Mouse (Mus musculus) C2C12 (cell line): ENCODE results near the gene Olfr639. TPM values are rescaled to one million over a fixed set of nuclear protein-coding genes. Genes with fewer than 3 reads are reported as not detected.
"Not testable (repeated sequence)": the region's sequence is repeated elsewhere in the genome, so short reads cannot be mapped to it uniquely, and the experiment has no call there.

ENCODE experiments used
- H3K27me3 ChIP-seq: one replicate; pipeline ENCODE4 v1.6.1; 2011; ENCODE audit not compliant: control insufficient read depth, insufficient read depth, insufficient read length
- H3K36me3 ChIP-seq: one replicate; pipeline ENCODE4 v1.6.1; 2011; ENCODE audit not compliant: control insufficient read depth, insufficient read depth
- H3K4me3 ChIP-seq: one replicate; pipeline ENCODE4 v1.5.1; 2011; ENCODE audit warnings: mild to moderate bottlenecking, control low read depth; ENCODE audit not compliant: poor library complexity, insufficient read depth, severe bottlenecking
- H3K79me2 ChIP-seq: one replicate; pipeline ENCODE4 v1.6.1; 2011; ENCODE audit not compliant: control insufficient read depth, insufficient read depth
- H3K79me3 ChIP-seq: one replicate; pipeline ENCODE4 v1.6.1; 2011; ENCODE audit warnings: low read depth, control low read depth
- H3ac ChIP-seq: one replicate; pipeline ENCODE3; 2011; ENCODE audit warnings: low read depth; ENCODE audit not compliant: control insufficient read depth, insufficient read length
- CEBPB ChIP-seq: IDR thresholded peaks from one replicate; pipeline ENCODE4 v1.6.1; 2011; ENCODE audit warnings: low read depth, mild to moderate bottlenecking, control low read depth, moderate library complexity
- CTCF ChIP-seq: IDR thresholded peaks from one replicate; pipeline ENCODE4 v1.5.1; 2011; ENCODE audit not compliant: control insufficient read depth, insufficient read depth, insufficient read length
- FOSL1 ChIP-seq: IDR thresholded peaks from one replicate; pipeline ENCODE4 v1.8.0; 2011; ENCODE audit warnings: mild to moderate bottlenecking, low read length; ENCODE audit not compliant: poor library complexity, insufficient read depth, severe bottlenecking
- MAX ChIP-seq: IDR thresholded peaks from one replicate; pipeline ENCODE4 v1.6.1; 2011; ENCODE audit warnings: mild to moderate bottlenecking, control low read depth
- MYOD1 ChIP-seq: IDR thresholded peaks from one replicate; pipeline ENCODE4 v1.6.1; 2011; ENCODE audit warnings: low read depth; ENCODE audit not compliant: control insufficient read depth, insufficient read length
- MYOG ChIP-seq: IDR thresholded peaks from one replicate; pipeline ENCODE4 v1.6.1; 2011; ENCODE audit not compliant: control insufficient read depth, insufficient read length; ENCODE audit errors: extremely low read depth
- USF1 ChIP-seq: IDR thresholded peaks from one replicate; pipeline ENCODE4 v1.6.1; 2011; ENCODE audit warnings: low read depth, mild to moderate bottlenecking, control low read depth, moderate library complexity
- polyA plus RNA-seq: library from polyadenylated mRNA; unstranded; fragments of >200 nt; fragmentation: generic; extraction: Trizol; gene quantifications from one replicate; pipeline ENCODE4 v1.2.1, GENCODE M21; 2012; ENCODE audit warnings: missing spikeins

Olfr639 gene
- polyA plus RNA-seq, 1 experiment, result not detected

- H3K79me2 ChIP-seq, result no peaks in the 10 kb centered on the region
- H3K36me3 ChIP-seq, result no peaks in the 10 kb centered on the region
- H3ac ChIP-seq, result no peak overlapping the region
- H3K27me3 ChIP-seq, result no peaks in the 10 kb centered on the region
- H3K4me3 ChIP-seq, result no peak overlapping the region
- no peaks in the 10 kb centered on the region for H3K79me3 ChIP-seq
- TF ChIP-seq CTCF, result no peak
- no peak for TF ChIP-seq CEBPB
- TF ChIP-seq USF1, result no peak
- no peak for TF ChIP-seq MYOD1
- TF ChIP-seq MAX, result no peak
- no peak for TF ChIP-seq MYOG
- TF ChIP-seq FOSL1, result no peak
Measured at GRCm38 (mm10) chr7:103971782-103972181, 45.3 kb downstream of the Olfr639 start.

GRCm38 (mm10) chr7:103970852-103971251 is 46.3 kb downstream of the Olfr639 start, which contains the start of gene Olfr635:
Olfr635 (plus strand) TSS chr7:103971152.
- TF ChIP-seq MAX (no peak), CTCF (no peak), CEBPB (no peak), MYOG (no peak), MYOD1 (no peak), USF1 (no peak), FOSL1 (no peak)
- Histone ChIP-seq H3K79me2 (no peaks in the 10 kb centered on the region), H3K27me3 (no peaks in the 10 kb centered on the region), H3K36me3 (no peaks in the 10 kb centered on the region), H3K4me3 (no peak within 1 kb of the TSS), H3K79me3 (no peaks in the 10 kb centered on the region), H3ac (no peak within 1 kb of the TSS)

GRCm38 (mm10) chr7:103966873-103967272 is 50.2 kb downstream of the Olfr639 start:
- not testable (repeated sequence) for H3K79me2 ChIP-seq, H3K4me3 ChIP-seq, H3K79me3 ChIP-seq, H3ac ChIP-seq, H3K36me3 ChIP-seq, H3K27me3 ChIP-seq

Other genes with a start within 250 kb of the Olfr639 start
- not detected for gene Olfr69, start 245.7 kb downstream of the Olfr639 start, polyA plus RNA-seq
- not detected for gene Olfr68, start 237.6 kb downstream of the Olfr639 start, polyA plus RNA-seq
- not detected for gene Olfr67, start 225.5 kb downstream of the Olfr639 start, polyA plus RNA-seq
- not detected for gene Hbb-bt, start 203.3 kb downstream of the Olfr639 start, polyA plus RNA-seq
- not detected for gene Hbb-bs, start 189.2 kb downstream of the Olfr639 start, polyA plus RNA-seq
- not detected for gene Hbb-bh2, start 176.8 kb downstream of the Olfr639 start, polyA plus RNA-seq
- not detected for gene Hbb-bh1, start 174.1 kb downstream of the Olfr639 start, polyA plus RNA-seq
- not detected for gene Hbb-y, start 164.1 kb downstream of the Olfr639 start, polyA plus RNA-seq
- not detected for gene Olfr66, start 131.1 kb downstream of the Olfr639 start, polyA plus RNA-seq
- gene Olfr64, start 122.8 kb downstream of the Olfr639 start, polyA plus RNA-seq, result not detected
- not detected for gene Olfr65, start 113.8 kb downstream of the Olfr639 start, polyA plus RNA-seq
- gene Olfr631, start 88.5 kb downstream of the Olfr639 start, polyA plus RNA-seq, result not detected
- not detected for gene Olfr632, start 83.0 kb downstream of the Olfr639 start, polyA plus RNA-seq
- gene Olfr633, start 72.9 kb downstream of the Olfr639 start, polyA plus RNA-seq, result not detected
- not detected for gene Olfr635, start 46.2 kb downstream of the Olfr639 start, polyA plus RNA-seq
- not detected for gene Olfr638, start 18.6 kb downstream of the Olfr639 start, polyA plus RNA-seq
- gene Olfr640, start 8.3 kb upstream of the Olfr639 start, polyA plus RNA-seq, result not detected
- not detected for gene Olfr641, start 18.1 kb upstream of the Olfr639 start, polyA plus RNA-seq
- gene Olfr642, start 35.4 kb upstream of the Olfr639 start, polyA plus RNA-seq, result not detected
- gene 4930516K23Rik, start 44.1 kb upstream of the Olfr639 start, polyA plus RNA-seq, result not detected
- gene Olfr644, start 54.6 kb upstream of the Olfr639 start, polyA plus RNA-seq, result not detected
- not detected for gene Olfr645, start 68.2 kb upstream of the Olfr639 start, polyA plus RNA-seq
- not detected for gene Olfr646, start 87.6 kb upstream of the Olfr639 start, polyA plus RNA-seq
- gene Ubqln5, start 112.5 kb upstream of the Olfr639 start, polyA plus RNA-seq, result not detected
- gene Olfr643, start 120.1 kb upstream of the Olfr639 start, polyA plus RNA-seq, result not detected
- not detected for gene Ubqln3, start 126.0 kb upstream of the Olfr639 start, polyA plus RNA-seq
- not detected for gene Ubqlnl, start 133.3 kb upstream of the Olfr639 start, polyA plus RNA-seq
- not detected for gene Olfm5, start 147.5 kb upstream of the Olfr639 start, polyA plus RNA-seq
- not detected for gene Olfr648, start 166.1 kb upstream of the Olfr639 start, polyA plus RNA-seq
- not detected for gene Olfr649, start 178.7 kb upstream of the Olfr639 start, polyA plus RNA-seq
- gene Trim6, start 201.5 kb upstream of the Olfr639 start, polyA plus RNA-seq, result 0.05 TPM
- gene Trim34a, start 227.2 kb upstream of the Olfr639 start, polyA plus RNA-seq, result not detected